ENCODE assay signal across 8 mouse cellular contexts in the genomic region with DNA sequence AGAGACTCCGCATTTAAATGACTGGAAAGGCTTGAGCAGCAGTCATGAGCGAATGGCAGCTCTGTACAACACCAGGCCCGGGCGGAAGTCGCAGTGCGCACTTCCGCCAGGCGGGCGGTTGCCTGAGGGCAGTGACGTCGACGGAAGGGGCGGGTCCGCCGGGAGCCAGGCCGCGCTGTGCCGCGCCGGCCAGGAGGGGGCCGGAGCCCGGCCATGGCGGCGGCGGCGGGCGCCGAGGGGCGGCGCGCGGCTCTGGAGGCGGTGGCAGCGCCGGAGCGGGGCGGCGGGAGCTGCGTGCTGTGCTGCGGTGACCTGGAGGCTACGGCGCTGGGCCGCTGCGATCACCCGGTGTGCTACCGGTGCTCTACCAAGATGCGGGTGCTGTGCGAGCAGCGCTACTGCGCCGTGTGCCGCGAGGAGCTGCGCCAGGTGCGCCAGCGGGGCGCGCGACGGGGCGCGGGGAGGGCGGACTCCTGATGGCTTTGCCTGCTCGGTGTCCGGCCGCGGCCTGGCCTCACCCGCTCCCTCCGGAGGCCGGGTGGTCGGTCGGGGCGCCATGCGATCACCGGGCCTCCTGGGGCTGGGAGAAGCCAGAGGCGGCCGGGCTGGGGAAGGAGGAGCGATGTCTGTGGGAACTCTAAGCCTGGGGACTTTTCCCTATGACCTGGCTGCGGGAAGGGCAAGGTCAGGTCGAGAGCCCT. TPM values are rescaled to one million over a fixed set of nuclear protein-coding genes. Genes with fewer than 3 reads are reported as not detected.
DNase-seq lines count a peak whose midpoint lies in the region; ATAC-seq and TF ChIP-seq lines count a peak whose summit lies in the region.

A gene (plus strand): TSS at position 143 of the 701 bp plus-strand sequence.

- peaks cover 31% of the 10 kb centered on the region; the same call in 1 of the 2 replicates for H3K79me2 ChIP-seq in liver, adult 2 months (ENCODE audit: control insufficient read depth, insufficient read depth, low read length)
- peaks cover 50% of the 10 kb centered on the region for H3K79me2 ChIP-seq in myocyte (ENCODE audit: control insufficient read depth, insufficient read depth)

- H3K4me1 ChIP-seq in heart, embryonic 11.5 days (ENCODE audit: control insufficient read depth, insufficient read depth, low read length), result peaks cover 27% of the 10 kb centered on the region
- H3K4me1 ChIP-seq in kidney, embryonic 16.5 days (ENCODE audit: insufficient read depth, low read length), result peaks cover 32% of the 10 kb centered on the region
- peaks cover 17% of the 10 kb centered on the region for H3K4me1 ChIP-seq in liver, adult 2 months (ENCODE audit: control insufficient read depth, insufficient read depth, low read length)

- H3K4me3 ChIP-seq in heart, embryonic 11.5 days (ENCODE audit: low read depth, low read length), result peak within 1 kb of the TSS; percentile 97
- H3K4me3 ChIP-seq in kidney, embryonic 16.5 days (ENCODE audit: low read length), result peak within 1 kb of the TSS; percentile 84
- peak within 1 kb of the TSS; percentile 94 for H3K4me3 ChIP-seq in liver, adult 2 months (ENCODE audit: insufficient read depth, low read depth, low read length)
- peak within 1 kb of the TSS; percentile 78 for H3K4me3 ChIP-seq in myocyte

- WGBS in heart, embryonic 11.5 days (ENCODE audit: insufficient replicate concordance), result under 1% methylated on average over 76 of the region's 80 CpGs
- WGBS in kidney, embryonic 16.5 days, result under 1% methylated on average over 76 of the region's 80 CpGs
- WGBS in liver, adult 2 months, result under 1% methylated on average over 77 of the region's 80 CpGs

- no peaks in the 10 kb centered on the region for H3K9me3 ChIP-seq in heart, embryonic 11.5 days (replicated peaks; ENCODE audit: control insufficient read depth, low read length)
- H3K9me3 ChIP-seq in kidney, embryonic 16.5 days (ENCODE audit: low read length), result no peaks in the 10 kb centered on the region

- H3K27ac ChIP-seq in heart, embryonic 11.5 days (ENCODE audit: low read depth, low read length), result peak within 1 kb of the TSS; percentile 90
- peak within 1 kb of the TSS; percentile 80 for H3K27ac ChIP-seq in kidney, embryonic 16.5 days (ENCODE audit: low read length)
- H3K27ac ChIP-seq in liver, adult 2 months (replicated peaks; ENCODE audit: insufficient read depth, low read depth, low read length), result peak within 1 kb of the TSS; percentile 94

- no peaks in the 10 kb centered on the region for H3K36me3 ChIP-seq in heart, embryonic 11.5 days (ENCODE audit: control insufficient read depth, insufficient read depth, low read length)
- no peaks in the 10 kb centered on the region for H3K36me3 ChIP-seq in kidney, embryonic 16.5 days (ENCODE audit: insufficient read depth, low read length)
- H3K36me3 ChIP-seq in liver, adult 2 months (ENCODE audit: control insufficient read depth, insufficient read depth, low read length), result no peaks in the 10 kb centered on the region
- no peaks in the 10 kb centered on the region for H3K36me3 ChIP-seq in myocyte (ENCODE audit: control insufficient read depth, insufficient read depth)
- no peaks in the 10 kb centered on the region for H3K36me3 ChIP-seq in splenic B cell, adult 2 months (ENCODE audit: control insufficient read depth, insufficient read depth, low read length, poor library complexity, severe bottlenecking)

- DNase-seq in B cell, adult 2 months, result peak; percentile 98 to 99
- DNase-seq in brain, adult 2 months (ENCODE audit: low read depth, low spot score), result peak; percentile 97
- peak; percentile 71 for DNase-seq in liver, adult 2 months (ENCODE audit: extremely low read depth, low read depth, low spot score)
- DNase-seq in splenic B cell, adult 2 months (ENCODE audit: low read depth, low spot score), result peak; percentile 96

- no peaks in the 10 kb centered on the region for H3K27me3 ChIP-seq in heart, embryonic 11.5 days (ENCODE audit: control insufficient read depth, insufficient read depth, low read length)
- no peaks in the 10 kb centered on the region for H3K27me3 ChIP-seq in kidney, embryonic 16.5 days (ENCODE audit: insufficient read depth, low read length)
- H3K27me3 ChIP-seq in liver, adult 2 months (ENCODE audit: control insufficient read depth, insufficient read depth, low read length), result no peaks in the 10 kb centered on the region
- H3K27me3 ChIP-seq in myocyte (ENCODE audit: control insufficient read depth, insufficient read depth, insufficient read length), result no peaks in the 10 kb centered on the region
- no peaks in the 10 kb centered on the region for H3K27me3 ChIP-seq in splenic B cell, adult 2 months (ENCODE audit: control insufficient read depth, insufficient read depth, low read length, poor library complexity, severe bottlenecking)

- peak within 1 kb of the TSS; percentile 81 for H3ac ChIP-seq in myocyte (ENCODE audit: control insufficient read depth, insufficient read length)

- TF ChIP-seq CTCF in liver, adult 2 months (IDR thresholded peaks at IDR 0.05; ENCODE audit: low read depth, low read length), result peak; percentile 16; the same call in 1 of the 2 replicates

- H3K9ac ChIP-seq in heart, embryonic 11.5 days (ENCODE audit: low read depth, low read length), result peak within 1 kb of the TSS; percentile 99
- peak within 1 kb of the TSS; percentile 95 for H3K9ac ChIP-seq in kidney, embryonic 16.5 days (replicated peaks; ENCODE audit: low read length)
- peak within 1 kb of the TSS; percentile 98 for H3K9ac ChIP-seq in liver, adult 2 months (ENCODE audit: low read depth, low read length)

- peak; percentile 94 for ATAC-seq in erythroblast, adult 5-6 weeks (replicated peaks; ENCODE audit: low FRiP score, poor library complexity, severe bottlenecking)
- ATAC-seq in heart, embryonic 11.5 days (replicated peaks; ENCODE audit: insufficient number of reproducible peaks, low FRiP score, low TSS enrichment), result peak; percentile 98
- ATAC-seq in kidney, embryonic 16.5 days (ENCODE audit: low FRiP score, low TSS enrichment), result peak; percentile 99

- H3K4me2 ChIP-seq in heart, embryonic 11.5 days, result peak within 1 kb of the TSS; percentile 90
- H3K4me2 ChIP-seq in kidney, embryonic 16.5 days (replicated peaks; ENCODE audit: low read depth, low read length), result peak within 1 kb of the TSS; percentile 92
- H3K4me2 ChIP-seq in myocyte (ENCODE audit: low read depth), result peak within 1 kb of the TSS; percentile 96

- peak; percentile 43; the same call in 1 of the 2 replicates for TF ChIP-seq POLR2A in liver, adult 2 months (IDR thresholded peaks at IDR 0.05; ENCODE audit: extremely low read depth, insufficient read depth, low read length)
- TF ChIP-seq POLR2A in myocyte (IDR thresholded peaks at IDR 0.05; ENCODE audit: insufficient read length, low read depth), result peak; percentile 86

TF ChIP-seq in myocyte, 11 proteins besides CTCF, POLR2A, EP300 and RAD21:
- TF ChIP-seq SRF (IDR thresholded peaks at IDR 0.05; ENCODE audit: control insufficient read depth, insufficient read length, low read depth) (no peak), MYOD1 (IDR thresholded peaks at IDR 0.05; ENCODE audit: control insufficient read depth in 1 of 3, insufficient read length in 2 of 3, low read depth in 2 of 3) (peak in 2 of 3 experiments; percentile 32 to 73), MYOG (IDR thresholded peaks at IDR 0.05; ENCODE audit: control insufficient read depth in 1 of 3, insufficient read depth in 1 of 3, insufficient read length in 2 of 3, low read depth in 2 of 3) (no peak), E2F4 (IDR thresholded peaks at IDR 0.05; ENCODE audit: insufficient read depth) (no peak), POLR2AphosphoS2 (IDR thresholded peaks at IDR 0.05; ENCODE audit: insufficient read length, low read depth) (peak; percentile 75)

RNA-seq across cellular contexts. Expression of the gene that starts here (rescaled TPM):
- 3.7 and 7.9 TPM in 2 replicates for total RNA-seq in erythroblast, adult 5-6 weeks (2015; ENCODE audit: low replicate concordance)
- total RNA-seq in erythroblast, adult 5-6 weeks (2017; ENCODE audit: low replicate concordance), result 4.0 and 4.3 TPM in 2 replicates
- polyA plus RNA-seq in heart, embryonic 11.5 days (2014; fragmentation: Nextera tagmentation; extraction: Ambion mirVana), result 19.7 and 22.0 TPM in 2 replicates
- 19.7 and 22.7 TPM in 2 replicates for polyA plus RNA-seq in kidney, embryonic 16.5 days (2015; fragmentation: Nextera tagmentation; extraction: Ambion mirVana)
- total RNA-seq in liver, adult 2 months (2014; rRNA removed), result 11.1 and 16.0 TPM in 2 replicates
- 67.8 and 106 TPM in 2 replicates for polyA plus RNA-seq in liver, adult 2 months (2012; rRNA removed)
- polyA plus RNA-seq in myocyte (2012; fragmentation: generic; extraction: Trizol), result 49.7 TPM

Comparison
In these comparisons a context has a peak if more than half of its experiments do, and no peak if none do; other contexts are left out.
1. Peak in every context shown above with its lines: DNase-seq, ATAC-seq, H3K4me3 ChIP-seq and H3K27ac ChIP-seq.